Mouse (Mus musculus) central nervous system, embryonic 11.5 days (tissue): ENCODE results near the gene Anks1. TPM values are rescaled to one million over a fixed set of nuclear protein-coding genes. Genes with fewer than 3 reads are reported as not detected.

ENCODE experiments used
- polyA plus RNA-seq: library from polyadenylated mRNA; depleted of rRNA; stranded (reverse); fragments of >200 nt; gene quantifications from 2 replicates; pipeline ENCODE4 v1.2.3, GENCODE M21; 2012; rRNA removed

The Anks1 gene
- polyA plus RNA-seq: 49.9 and 56.2 TPM in 2 replicates

DNA sequence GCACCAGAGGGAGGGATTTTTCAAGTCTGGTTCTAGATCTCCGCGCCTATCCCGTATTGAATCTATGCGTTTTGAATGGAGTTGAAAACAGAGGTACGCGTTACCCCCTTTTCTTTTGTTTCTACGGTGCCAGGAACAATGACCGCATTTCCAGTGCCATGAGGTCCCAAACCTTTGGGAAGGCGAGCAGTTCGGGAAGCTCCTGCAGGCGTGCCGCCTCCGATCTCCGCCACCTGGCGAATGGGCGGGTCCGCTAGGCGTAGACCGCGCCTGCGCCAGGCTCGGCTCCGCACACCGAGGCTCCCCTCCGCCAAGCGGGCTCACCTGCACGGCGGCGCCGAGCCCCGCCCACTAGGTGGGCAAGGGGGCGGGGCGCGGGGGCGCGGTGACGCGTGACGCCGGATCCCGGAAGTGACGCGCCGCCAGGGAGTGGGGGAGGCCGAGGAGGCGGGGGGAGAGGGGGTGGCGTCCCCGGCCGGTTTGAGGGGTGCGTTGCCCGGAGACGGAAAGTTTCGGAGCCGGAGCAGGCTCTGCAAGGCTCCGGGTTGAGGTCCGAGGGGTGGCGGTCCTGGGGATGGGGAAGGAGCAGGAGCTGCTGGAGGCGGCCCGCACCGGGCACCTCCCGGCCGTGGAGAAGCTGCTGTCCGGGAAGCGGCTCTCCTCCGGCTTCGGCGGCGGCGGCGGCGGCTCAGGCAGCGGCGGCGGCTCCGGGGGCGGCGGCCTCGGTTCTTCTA lies at the start of gene Anks1:
Gene Anks1 (plus strand): TSS at position 419 of the 734 bp plus-strand sequence.

GRCm38 (mm10) chr17:27909622-27910500 lies 755 bp downstream of the Anks1 start, which contains the start of gene Taf11:
Gene Taf11, minus strand, starts transcription at chr17:27909844.

GRCm38 (mm10) chr17:28080045-28080816 lies 171.1 kb downstream of the Anks1 start, which contains the start of gene Tcp11:
Gene Tcp11, minus strand, starts transcription at chr17:28080639.

Other genes with a start within 250 kb of the Anks1 start
- gene Spdef, start 180.4 kb upstream of the Anks1 start, polyA plus RNA-seq: 0.35 and 0.63 TPM in 2 replicates
- 48.6 and 52.9 TPM in 2 replicates for gene D17Wsu92e, start 88.7 kb upstream of the Anks1 start, polyA plus RNA-seq
- gene Snrpc, start 71.2 kb upstream of the Anks1 start, polyA plus RNA-seq: 191 and 254 TPM in 2 replicates
- 13.1 and 14.3 TPM in 2 replicates for gene Uhrf1bp1, start 52.9 kb upstream of the Anks1 start, polyA plus RNA-seq
- 59.9 and 93.4 TPM in 2 replicates for gene Taf11, start 538 bp downstream of the Anks1 start, polyA plus RNA-seq
- gene Tcp11, start 171.3 kb downstream of the Anks1 start, polyA plus RNA-seq: 1.6 and 2.0 TPM in 2 replicates
- gene Scube3, start 232.8 kb downstream of the Anks1 start, polyA plus RNA-seq: 26.2 and 31.0 TPM in 2 replicates